Mouse (Mus musculus): ENCODE measurements around the gene Stpg3. TPM values are rescaled to one million over a fixed set of nuclear protein-coding genes. Genes with fewer than 3 reads are reported as not detected.

Gene Stpg3
- polyA plus RNA-seq, 1 experiment, result not detected

GRCm38 (mm10) chr2:25255284-25255779 lies 40.9 kb upstream of the Stpg3 start, which contains the start of gene Tmem203:
Tmem203 (plus strand) TSS chr2:25255439.
- peak within 1 kb of the TSS; percentile 93 for H3K4me3 ChIP-seq (replicated peaks; ENCODE audit: control insufficient read depth, low read depth, low read length)
- under 1% methylated on average over 39 of the region's 39 CpGs for WGBS
- peak within 1 kb of the TSS; percentile 88 for H3K27ac ChIP-seq (ENCODE audit: control insufficient read depth, insufficient read depth, low read depth, low read length, poor library complexity)
- no peaks in the 10 kb centered on the region for H3K4me1 ChIP-seq (ENCODE audit: control insufficient read depth, insufficient read depth, low read length)
- TF ChIP-seq CTCF (IDR thresholded peaks at IDR 0.05; ENCODE audit: control insufficient read depth, insufficient read depth, low read length) (no peak), POLR2A (IDR thresholded peaks at IDR 0.05; ENCODE audit: borderline replicate concordance, control insufficient read depth, low read depth, low read length) (peak; percentile 71; the same call in 1 of the 2 replicates)

- TF ChIP-seq POLR2A (IDR thresholded peaks at IDR 0.05; ENCODE audit: borderline replicate concordance, control insufficient read depth, low read depth, low read length), result no peak
- peak; percentile 45; the same call in 1 of the 2 replicates for TF ChIP-seq CTCF (IDR thresholded peaks at IDR 0.05; ENCODE audit: control insufficient read depth, insufficient read depth, low read length)
- Histone ChIP-seq H3K4me3 (replicated peaks; ENCODE audit: control insufficient read depth, low read depth, low read length) (no peak overlapping the region), H3K4me1 (ENCODE audit: control insufficient read depth, insufficient read depth, low read length) (no peaks in the 10 kb centered on the region), H3K27ac (ENCODE audit: control insufficient read depth, insufficient read depth, low read depth, low read length, poor library complexity) (no peak overlapping the region)
- 85% methylated on average over 1 of the region's 1 CpGs for WGBS
Measured at GRCm38 (mm10) chr2:25252331-25252730, 37.9 kb upstream of the Stpg3 start.

- no peak within 1 kb of the TSS for H3K27ac ChIP-seq (ENCODE audit: control insufficient read depth, insufficient read depth, low read depth, low read length, poor library complexity)
- H3K4me3 ChIP-seq (replicated peaks; ENCODE audit: control insufficient read depth, low read depth, low read length), result no peak within 1 kb of the TSS
- TF ChIP-seq CTCF (IDR thresholded peaks at IDR 0.05; ENCODE audit: control insufficient read depth, insufficient read depth, low read length), result no peak
- TF ChIP-seq POLR2A (IDR thresholded peaks at IDR 0.05; ENCODE audit: borderline replicate concordance, control insufficient read depth, low read depth, low read length), result no peak
- 86% methylated on average over 10 of the region's 10 CpGs for WGBS
- no peaks in the 10 kb centered on the region; the same call in 1 of the 2 replicates for H3K4me1 ChIP-seq (ENCODE audit: control insufficient read depth, insufficient read depth, low read length)
Measured at GRCm38 (mm10) chr2:25246183-25247072, 32.0 kb upstream of the Stpg3 start, which contains the start of gene AL732309.1. AL732309.1 (minus strand) TSS chr2:25246863.

- TF ChIP-seq CTCF (IDR thresholded peaks at IDR 0.05; ENCODE audit: control insufficient read depth, insufficient read depth, low read length) (no peak), POLR2A (IDR thresholded peaks at IDR 0.05; ENCODE audit: borderline replicate concordance, control insufficient read depth, low read depth, low read length) (no peak)
- Histone ChIP-seq H3K4me1 (ENCODE audit: control insufficient read depth, insufficient read depth, low read length) (peaks cover 2% of the 10 kb centered on the region), H3K4me3 (replicated peaks; ENCODE audit: control insufficient read depth, low read depth, low read length) (no peak overlapping the region), H3K27ac (ENCODE audit: control insufficient read depth, insufficient read depth, low read depth, low read length, poor library complexity) (no peak overlapping the region)
- 85% methylated on average over 4 of the region's 4 CpGs for WGBS
Measured at GRCm38 (mm10) chr2:25244144-25244543, 29.7 kb upstream of the Stpg3 start.

GRCm38 (mm10) chr2:25243342-25243741 lies 28.9 kb upstream of the Stpg3 start:
- Histone ChIP-seq H3K4me3 (replicated peaks; ENCODE audit: control insufficient read depth, low read depth, low read length) (no peak overlapping the region), H3K27ac (ENCODE audit: control insufficient read depth, insufficient read depth, low read depth, low read length, poor library complexity) (no peak overlapping the region), H3K4me1 (ENCODE audit: control insufficient read depth, insufficient read depth, low read length) (peaks cover 2% of the 10 kb centered on the region)
- TF ChIP-seq CTCF (IDR thresholded peaks at IDR 0.05; ENCODE audit: control insufficient read depth, insufficient read depth, low read length) (no peak), POLR2A (IDR thresholded peaks at IDR 0.05; ENCODE audit: borderline replicate concordance, control insufficient read depth, low read depth, low read length) (no peak)
- WGBS, result 81% methylated on average over 8 of the region's 8 CpGs

GRCm38 (mm10) chr2:25242101-25242506 lies 27.7 kb upstream of the Stpg3 start, which contains the start of the genes Rnf208 and Cysrt1:
Rnf208 (plus strand) TSS chr2:25242255.
Cysrt1 (minus strand) TSS chr2:25242452.
- H3K27ac ChIP-seq (ENCODE audit: control insufficient read depth, insufficient read depth, low read depth, low read length, poor library complexity), result no peak within 1 kb of the TSS; the same call in 1 of the 2 replicates
- peaks cover 2% of the 10 kb centered on the region for H3K4me1 ChIP-seq (ENCODE audit: control insufficient read depth, insufficient read depth, low read length)
- no peak within 1 kb of the TSS for H3K4me3 ChIP-seq (replicated peaks; ENCODE audit: control insufficient read depth, low read depth, low read length)
- no peak for TF ChIP-seq CTCF (IDR thresholded peaks at IDR 0.05; ENCODE audit: control insufficient read depth, insufficient read depth, low read length)
- no peak for TF ChIP-seq POLR2A (IDR thresholded peaks at IDR 0.05; ENCODE audit: borderline replicate concordance, control insufficient read depth, low read depth, low read length)
- under 1% methylated on average over 56 of the region's 59 CpGs for WGBS

GRCm38 (mm10) chr2:25241438-25241775 lies 27.0 kb upstream of the Stpg3 start:
- no peak overlapping the region for H3K4me3 ChIP-seq (replicated peaks; ENCODE audit: control insufficient read depth, low read depth, low read length)
- no peak for TF ChIP-seq CTCF (IDR thresholded peaks at IDR 0.05; ENCODE audit: control insufficient read depth, insufficient read depth, low read length)
- no peak for TF ChIP-seq POLR2A (IDR thresholded peaks at IDR 0.05; ENCODE audit: borderline replicate concordance, control insufficient read depth, low read depth, low read length)
- H3K4me1 ChIP-seq (ENCODE audit: control insufficient read depth, insufficient read depth, low read length), result peaks cover 2% of the 10 kb centered on the region
- no peak overlapping the region for H3K27ac ChIP-seq (ENCODE audit: control insufficient read depth, insufficient read depth, low read depth, low read length, poor library complexity)
- 23% methylated on average over 6 of the region's 6 CpGs for WGBS

- Histone ChIP-seq H3K27ac (ENCODE audit: control insufficient read depth, insufficient read depth, low read depth, low read length, poor library complexity) (no peak overlapping the region; the same call in 1 of the 2 replicates), H3K4me1 (ENCODE audit: control insufficient read depth, insufficient read depth, low read length) (peaks cover 2% of the 10 kb centered on the region), H3K4me3 (replicated peaks; ENCODE audit: control insufficient read depth, low read depth, low read length) (peak overlapping the region; percentile 51)
- WGBS, result 2% methylated on average over 29 of the region's 29 CpGs
- TF ChIP-seq CTCF (IDR thresholded peaks at IDR 0.05; ENCODE audit: control insufficient read depth, insufficient read depth, low read length), result no peak
- no peak for TF ChIP-seq POLR2A (IDR thresholded peaks at IDR 0.05; ENCODE audit: borderline replicate concordance, control insufficient read depth, low read depth, low read length)
Measured at GRCm38 (mm10) chr2:25240723-25241437, 26.4 kb upstream of the Stpg3 start.
